Mouse (Mus musculus) CH12.LX (cell line): ENCODE measurements at regions not wholly inside any gene's neighbourhood (a gene's known extent, or its start where the extent isn't known, plus 50 kb on each side); places are given as distances from the start of the nearest gene placed in this dataset.

ENCODE experiments used
- DNase-seq: peaks from one replicate; pipeline ENCODE4 v3.0.0-alpha.2; 2013; ENCODE audit errors: extremely low read depth
- H3K27ac ChIP-seq: 2 replicates; pipeline ENCODE4 v1.5.1; 2012; ENCODE audit warnings: low read depth, mild to moderate bottlenecking, control low read depth, moderate library complexity; ENCODE audit not compliant: insufficient read depth
- H3K27me3 ChIP-seq: replicated peaks from 2 replicates; pipeline ENCODE3; 2012; ENCODE audit warnings: inconsistent platforms
- H3K36me3 ChIP-seq, 2 experiments: replicated peaks in 1 of 2; 2 replicates each; pipeline versions ENCODE3 to v1.6.1; 2012; ENCODE audit warnings: inconsistent platforms in 1 of 2, low read length in 1 of 2, mild to moderate bottlenecking in 1 of 2, mixed read lengths in 1 of 2, moderate library complexity in 1 of 2; ENCODE audit not compliant: control insufficient read depth in 1 of 2, insufficient read depth in 1 of 2
- H3K4me1 ChIP-seq, 2 experiments: 2 replicates each; pipeline ENCODE4 v1.6.1; 2012; ENCODE audit warnings: inconsistent platforms in 1 of 2, moderate library complexity in 1 of 2; ENCODE audit not compliant: insufficient read depth in 2 of 2, control insufficient read depth in 1 of 2
- H3K4me2 ChIP-seq: 2 replicates; pipeline ENCODE4 v1.6.1; 2012; ENCODE audit warnings: low read depth, mild to moderate bottlenecking, control low read depth; ENCODE audit not compliant: poor library complexity, insufficient read depth, severe bottlenecking
- H3K4me3 ChIP-seq, 3 experiments: fragments of 150-350 bp in 1 of 3; sonication (generic) in 1 of 3; replicated peaks in 1 of 3; 2 replicates each; pipeline versions ENCODE3 to v1.5.1; 2011 to 2012; ENCODE audit warnings: low read depth in 2 of 3, low read length in 2 of 3, mild to moderate bottlenecking in 2 of 3, moderate library complexity in 2 of 3, control low read depth in 1 of 3, improper control_type of control experiment in 1 of 3, inconsistent platforms in 1 of 3, mixed read lengths in 1 of 3; ENCODE audit not compliant: poor library complexity in 1 of 3
- H3K79me2 ChIP-seq: replicated peaks from 2 replicates; pipeline ENCODE4 v1.6.1; 2012; ENCODE audit warnings: mild to moderate bottlenecking, moderate library complexity; ENCODE audit not compliant: control insufficient read depth, poor library complexity, insufficient read depth, severe bottlenecking; ENCODE audit errors: extremely low read depth
- H3K9ac ChIP-seq: 2 replicates; pipeline ENCODE4 v1.6.1; 2012; ENCODE audit warnings: low read depth, mild to moderate bottlenecking, control low read depth, moderate library complexity; ENCODE audit not compliant: insufficient read depth
- H3K9me3 ChIP-seq: replicated peaks from 2 replicates; pipeline ENCODE3; 2012; ENCODE audit warnings: low read length, inconsistent platforms, mixed read lengths
- BHLHE40 ChIP-seq: IDR thresholded peaks from 2 replicates; pipeline ENCODE4 v1.6.1; 2011; ENCODE audit warnings: mild to moderate bottlenecking, low read depth, low read length, improper control_type of control experiment
- CHD1 ChIP-seq: IDR thresholded peaks from 2 replicates; pipeline ENCODE4 v1.6.1; 2012; ENCODE audit warnings: low read depth, low read length, improper control_type of control experiment, inconsistent platforms
- CTCF ChIP-seq, 2 experiments: IDR thresholded peaks in 1 of 2; conservative IDR thresholded peaks in 1 of 2; 2 replicates each; pipeline ENCODE4 v1.5.1; 2011 to 2012; ENCODE audit warnings: low read depth in 2 of 2, low read length in 2 of 2, improper control_type of control experiment in 1 of 2, inconsistent platforms in 1 of 2, mild to moderate bottlenecking in 1 of 2, moderate library complexity in 1 of 2
- E2F4 ChIP-seq: IDR thresholded peaks from 2 replicates; pipeline ENCODE4 v1.6.1; 2011; ENCODE audit warnings: low read depth, low read length, improper control_type of control experiment; ENCODE audit not compliant: insufficient replicate concordance
- ELF1 ChIP-seq: IDR thresholded peaks from 2 replicates; pipeline ENCODE4 v1.6.1; 2014; ENCODE audit warnings: low read depth, mild to moderate bottlenecking, inconsistent platforms, low read length, improper control_type of control experiment
- IRF4 ChIP-seq: IDR thresholded peaks from 2 replicates; pipeline ENCODE4 v1.6.1; 2014; ENCODE audit warnings: low read depth, mild to moderate bottlenecking, inconsistent platforms, low read length, improper control_type of control experiment
- JUN ChIP-seq: IDR thresholded peaks from 2 replicates; pipeline ENCODE4 v1.6.1; 2011; ENCODE audit warnings: low read depth, mild to moderate bottlenecking, low read length, improper control_type of control experiment, moderate library complexity; ENCODE audit not compliant: insufficient read depth
- JUND ChIP-seq: conservative IDR thresholded peaks from 2 replicates; pipeline ENCODE4 v1.6.1; 2011; ENCODE audit warnings: low read depth, low read length, improper control_type of control experiment
- KAT2A ChIP-seq: IDR thresholded peaks from 2 replicates; pipeline ENCODE4 v1.6.1; 2012; ENCODE audit warnings: low read length, improper control_type of control experiment, inconsistent platforms; ENCODE audit not compliant: insufficient replicate concordance
- MAFK ChIP-seq: IDR thresholded peaks from 2 replicates; pipeline ENCODE4 v1.6.1; 2011; ENCODE audit warnings: low read length, improper control_type of control experiment; ENCODE audit not compliant: insufficient replicate concordance
- MAX ChIP-seq: IDR thresholded peaks from 2 replicates; pipeline ENCODE4 v1.6.1; 2011; ENCODE audit warnings: low read length, improper control_type of control experiment
- NELFE ChIP-seq: IDR thresholded peaks from 2 replicates; pipeline ENCODE4 v1.6.1; 2011; ENCODE audit warnings: low read depth, low read length, improper control_type of control experiment
- NRF1 ChIP-seq: IDR thresholded peaks from 2 replicates; pipeline ENCODE4 v1.6.1; 2014; ENCODE audit warnings: low read depth, mild to moderate bottlenecking, inconsistent platforms, low read length, improper control_type of control experiment, moderate library complexity
- POLR2A ChIP-seq: IDR thresholded peaks from 2 replicates; pipeline ENCODE4 v1.6.1; 2011; ENCODE audit warnings: low read depth, mild to moderate bottlenecking, improper control_type of control experiment, low read length
- POLR2AphosphoS2 ChIP-seq: IDR thresholded peaks from 2 replicates; pipeline ENCODE4 v1.6.1; 2011; ENCODE audit warnings: low read depth, low read length, improper control_type of control experiment
- RAD21 ChIP-seq: IDR thresholded peaks from 2 replicates; pipeline ENCODE4 v1.6.1; 2011; ENCODE audit warnings: low read depth, mild to moderate bottlenecking, low read length, improper control_type of control experiment, moderate library complexity
- RCOR1 ChIP-seq: conservative IDR thresholded peaks from 2 replicates; pipeline ENCODE4 v1.6.1; 2012; ENCODE audit warnings: low read depth, mild to moderate bottlenecking, inconsistent platforms, low read length, improper control_type of control experiment
- SIN3A ChIP-seq: IDR thresholded peaks from 2 replicates; pipeline ENCODE4 v1.6.1; 2012; ENCODE audit warnings: low read length, improper control_type of control experiment, inconsistent platforms
- UBTF ChIP-seq: IDR thresholded peaks from 2 replicates; pipeline ENCODE4 v1.6.1; 2012; ENCODE audit warnings: low read depth, mild to moderate bottlenecking, inconsistent platforms, low read length, improper control_type of control experiment, moderate library complexity
- USF1 ChIP-seq: IDR thresholded peaks from 2 replicates; pipeline ENCODE4 v1.6.1; 2014; ENCODE audit warnings: low read depth, mild to moderate bottlenecking, inconsistent platforms, low read length, improper control_type of control experiment
- USF2 ChIP-seq: conservative IDR thresholded peaks from 2 replicates; pipeline ENCODE4 v1.6.1; 2011; ENCODE audit warnings: low read depth, low read length, improper control_type of control experiment
- ZC3H11A ChIP-seq: IDR thresholded peaks from 2 replicates; pipeline ENCODE4 v1.6.1; 2012; ENCODE audit warnings: low read depth, mild to moderate bottlenecking, inconsistent platforms, low read length, improper control_type of control experiment
- ZMIZ1 ChIP-seq: IDR thresholded peaks from 2 replicates; pipeline ENCODE4 v1.6.1; 2012; ENCODE audit warnings: low read depth, mild to moderate bottlenecking, inconsistent platforms, low read length, improper control_type of control experiment
- ZNF384 ChIP-seq: IDR thresholded peaks from 2 replicates; pipeline ENCODE4 v1.6.1; 2012; ENCODE audit warnings: low read depth, low read length, improper control_type of control experiment, inconsistent platforms
- dilution Hi-C: fragments of 300-500 bp; cut with MboI; formaldehyde crosslinking; loops from 2 replicates; pipeline ENCODE4 v1.14.3; 2020; ENCODE audit warnings: low sequenced_read_pairs; ENCODE audit not compliant: extremely low pct_unique_long_range_greater_than_20kb, extremely low pct_ligation_motif_present
- in situ Hi-C: fragments of 300-500 bp; cut with MboI; formaldehyde crosslinking; loops from 3 replicates; pipeline ENCODE4 v1.14.3; 2019; ENCODE audit warnings: low sequenced_read_pairs, low pct_ligation_motif_present, low pct_unique_long_range_greater_than_20kb, mixed read lengths

- Histone ChIP-seq H3K27me3 (peaks cover 79% of the 10 kb centered on the region), H3K4me2 (no peak overlapping the region), H3K79me2 (no peaks in the 10 kb centered on the region), H3K9ac (no peak overlapping the region), H3K4me1 (no peaks in the 10 kb centered on the region), H3K4me3 (no peak overlapping the region), H3K9me3 (no peaks in the 10 kb centered on the region), H3K36me3 (no peaks in the 10 kb centered on the region), H3K27ac (no peak overlapping the region)
- dilution Hi-C loops: no loop called here
- no peak for TF ChIP-seq POLR2A
- TF ChIP-seq MAFK: no peak
- no peak for TF ChIP-seq KAT2A
- TF ChIP-seq JUND: no peak
- TF ChIP-seq ZC3H11A: no peak
- TF ChIP-seq USF2: no peak
- no peak for TF ChIP-seq CHD1
- TF ChIP-seq RCOR1: no peak
- TF ChIP-seq JUN: no peak
- no peak for TF ChIP-seq SIN3A
- no peak for TF ChIP-seq CTCF (conservative IDR thresholded peaks at IDR 0.05 in 1 of 2, IDR thresholded peaks at IDR 0.05 in 1 of 2; ENCODE audit: low read depth in 2 of 2, low read length in 2 of 2)
- no peak for TF ChIP-seq BHLHE40
- no peak for TF ChIP-seq MAX
- no peak for TF ChIP-seq RAD21
- no peak for TF ChIP-seq UBTF
- TF ChIP-seq ZMIZ1: no peak
- in situ Hi-C loops: no loop called here
- no peak for DNase-seq
Measured at GRCm38 (mm10) chr8:116243493-116243892, 261.3 kb upstream of the Dynlrb2 start.

DNA sequence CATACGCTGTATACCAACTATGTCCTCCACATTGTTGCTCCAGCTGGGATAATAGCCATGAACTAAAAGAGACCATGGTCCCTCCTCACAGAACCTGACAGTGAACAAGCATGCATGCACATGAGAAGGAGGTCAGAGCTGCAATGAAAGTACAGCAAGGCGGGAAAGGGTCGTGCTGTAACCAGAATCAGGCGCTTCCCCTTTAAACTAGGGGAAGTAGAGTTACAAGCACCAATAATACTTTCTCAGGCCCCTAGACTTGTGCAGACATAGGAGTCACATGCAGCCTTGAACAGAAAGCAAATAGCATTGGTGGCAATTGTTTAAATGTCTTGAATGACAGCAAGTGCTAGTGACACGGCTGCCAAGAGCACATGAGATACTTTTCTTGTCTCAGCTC is 261.8 kb upstream of the Dynlrb2 start:
- no peak overlapping the region for H3K4me3 ChIP-seq
- DNase-seq: no peak
- H3K9ac ChIP-seq: no peak overlapping the region
- peaks cover 76% of the 10 kb centered on the region for H3K27me3 ChIP-seq
- in situ Hi-C loops: no loop called here
- no peaks in the 10 kb centered on the region for H3K36me3 ChIP-seq
- dilution Hi-C loops: no loop called here
- H3K4me2 ChIP-seq: no peak overlapping the region
- H3K9me3 ChIP-seq: no peaks in the 10 kb centered on the region
- H3K79me2 ChIP-seq: no peaks in the 10 kb centered on the region
- no peaks in the 10 kb centered on the region for H3K4me1 ChIP-seq
- TF ChIP-seq E2F4 (no peak), JUND (no peak), IRF4 (no peak), ZC3H11A (no peak), SIN3A (no peak), NRF1 (no peak), POLR2AphosphoS2 (no peak), POLR2A (no peak), ZNF384 (no peak), MAFK (no peak), ELF1 (no peak), NELFE (no peak), RCOR1 (no peak), KAT2A (no peak), USF1 (no peak)
- H3K27ac ChIP-seq: no peak overlapping the region
